Mouse (Mus musculus) embryo, embryonic 11.5 days (tissue): ENCODE results near the gene Apol6.
A peak's percentile ranks its signal among the peaks of the same experiment; 100 is the strongest.

Experiments used
- DNase-seq: peaks from one replicate; pipeline ENCODE4 v3.0.0-alpha.2; 2012; ENCODE audit warnings: low read depth, low spot score

Apol6 gene

DNA sequence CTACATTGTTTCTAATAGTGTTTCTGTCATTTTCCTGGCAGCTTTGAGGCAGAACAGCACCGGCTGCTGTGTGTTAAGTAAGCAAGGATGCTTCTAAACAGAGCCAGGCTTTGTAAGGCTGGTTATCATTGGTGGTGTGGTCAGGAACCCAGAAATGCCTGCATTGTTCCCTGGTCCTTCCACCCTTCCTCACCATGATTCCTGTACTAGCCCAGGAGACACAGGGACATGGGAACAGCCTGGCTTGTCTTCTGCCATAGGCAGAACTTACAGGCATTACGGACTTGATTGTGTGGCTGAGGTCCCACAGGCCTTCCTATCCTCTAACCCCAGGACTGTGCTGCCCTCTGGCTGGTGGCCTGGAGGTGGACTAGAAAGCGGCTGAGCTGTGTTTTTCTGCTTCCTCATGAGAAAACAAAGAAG is 23.9 kb downstream of the Apol6 start:
- no peak for DNase-seq

DNA sequence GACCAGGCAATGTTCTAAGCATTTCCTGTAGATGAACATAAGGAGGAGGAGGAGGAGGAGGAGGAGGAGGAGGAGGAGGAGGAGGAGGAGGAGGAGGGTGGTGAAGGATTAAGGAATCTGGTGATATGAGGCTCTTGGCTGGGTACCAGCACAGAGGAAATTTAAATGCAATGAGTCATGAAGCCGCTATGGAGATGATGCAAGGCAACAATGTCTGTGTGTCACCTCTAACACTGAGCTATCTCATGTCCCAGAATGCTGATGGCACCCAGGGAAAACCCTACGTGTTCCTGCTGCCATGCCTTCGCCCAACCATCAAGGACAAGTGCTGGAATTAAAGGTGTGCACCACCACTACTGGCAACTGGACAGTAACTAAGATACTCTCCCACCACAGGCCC is 24.5 kb downstream of the Apol6 start:
- no peak for DNase-seq

DNA sequence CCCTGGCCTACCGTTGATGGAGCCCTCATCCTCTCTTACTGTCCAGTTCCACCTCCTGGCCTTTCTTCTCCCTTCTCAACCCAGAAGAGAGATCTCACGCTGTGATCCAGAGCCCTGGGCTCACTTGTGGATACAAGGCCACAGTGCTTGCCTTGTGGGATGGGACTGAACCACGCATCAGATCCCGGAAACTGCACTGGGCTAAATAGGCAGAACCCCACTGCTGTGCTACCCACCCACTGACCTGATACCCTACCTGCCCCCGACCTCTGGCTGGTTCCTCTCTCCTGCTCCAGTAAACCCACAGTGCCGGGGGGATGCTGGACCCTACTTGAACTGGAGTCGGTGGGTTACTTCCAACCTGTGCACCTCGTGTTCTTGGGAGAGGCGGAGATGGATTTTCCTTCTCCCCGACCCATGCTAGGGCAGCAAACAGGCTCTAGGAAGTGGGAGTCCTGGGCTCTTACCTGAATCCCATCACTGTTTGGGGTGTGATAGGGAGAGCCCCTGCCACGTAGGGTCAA is 26.3 kb downstream of the Apol6 start:
- DNase-seq: no peak

DNA sequence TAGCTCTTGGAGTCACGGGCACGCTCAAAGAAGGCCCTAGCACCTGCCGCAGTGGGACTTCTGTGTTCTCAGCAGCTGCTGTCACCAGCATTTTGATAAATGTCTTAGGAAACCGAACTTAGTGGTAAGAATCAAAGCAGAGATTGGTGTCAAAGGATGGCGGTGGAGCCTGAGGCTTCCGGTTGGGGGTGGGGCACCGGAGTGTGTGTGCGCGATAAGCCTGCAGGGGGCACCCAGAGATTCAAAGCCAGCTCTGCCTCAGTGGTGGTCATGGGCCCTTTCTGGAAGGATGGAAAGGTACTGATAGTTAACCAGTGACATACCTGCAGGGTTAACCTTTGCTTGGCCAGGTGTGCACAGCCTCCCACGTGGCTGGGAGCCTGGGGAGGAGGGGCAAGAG is 27.0 kb downstream of the Apol6 start:
- DNase-seq: peak; percentile 23

DNA sequence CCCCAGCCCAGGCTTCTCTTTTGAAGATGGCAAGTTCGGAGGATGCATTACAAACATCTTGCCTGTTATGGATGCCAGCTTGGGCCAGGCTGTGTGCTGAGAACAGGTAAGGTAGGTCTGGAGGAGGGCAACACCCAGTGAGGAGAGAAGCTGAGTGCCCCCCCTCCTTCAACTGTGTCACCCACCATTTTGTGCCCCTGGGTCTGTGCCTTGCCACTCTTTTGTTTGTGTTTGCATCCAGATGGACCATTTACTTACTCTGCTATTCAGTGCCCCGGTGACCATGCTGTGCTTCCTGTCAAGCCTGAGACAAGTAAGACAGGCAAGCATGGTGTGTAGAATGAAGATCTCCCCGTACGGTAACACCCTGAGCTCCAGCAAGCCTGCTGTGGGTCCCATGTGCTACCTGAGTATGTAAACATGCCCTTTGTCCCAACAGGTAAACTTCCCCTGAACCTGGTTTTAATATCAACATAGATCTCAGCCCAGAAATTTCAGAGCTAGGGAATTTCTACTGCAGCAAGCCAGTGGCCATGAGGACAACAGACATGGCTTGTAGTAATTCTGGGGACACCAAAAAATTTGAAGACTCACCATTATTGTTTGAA is 28.1 kb downstream of the Apol6 start:
- DNase-seq: no peak

DNA sequence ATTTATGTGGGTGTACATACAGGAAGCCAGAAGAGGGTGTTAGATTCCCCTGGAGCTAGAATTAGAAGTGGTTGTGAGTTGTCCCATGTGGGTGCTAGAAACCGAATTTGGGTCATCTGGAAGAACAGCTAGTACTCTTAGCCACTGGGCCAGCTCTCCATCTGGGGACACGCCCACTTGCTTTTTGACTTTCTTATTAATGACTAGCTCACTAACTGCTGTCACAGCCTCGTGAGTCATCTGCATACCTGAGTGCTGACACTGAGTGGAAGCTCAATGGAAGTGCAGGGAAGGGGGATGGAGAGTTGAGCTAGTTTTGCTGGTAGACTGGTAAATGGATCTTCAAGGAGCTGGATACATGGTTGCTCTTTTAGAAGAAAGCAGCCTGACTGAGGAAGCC is 32.0 kb downstream of the Apol6 start:
- no peak for DNase-seq

DNA sequence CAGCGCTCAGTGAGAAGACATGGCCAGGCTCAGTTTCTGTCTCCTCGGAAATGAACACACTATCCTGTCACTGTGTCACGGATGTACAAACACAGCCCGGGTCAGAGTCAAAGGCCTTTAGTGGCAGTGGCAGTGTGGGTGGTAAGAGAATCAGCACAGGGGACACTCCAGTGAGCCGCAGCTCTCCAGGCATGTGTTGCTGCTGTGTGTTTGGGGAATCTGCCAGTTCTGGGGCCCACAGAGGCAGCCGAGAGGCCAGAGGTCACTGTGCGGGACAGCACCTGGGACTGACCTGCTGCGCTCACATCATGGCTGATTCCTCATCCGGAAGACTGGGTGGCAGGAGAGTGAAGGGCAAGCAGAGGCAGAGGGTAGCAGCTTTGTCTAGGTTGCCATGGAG is 33.4 kb downstream of the Apol6 start:
- no peak for DNase-seq

DNA sequence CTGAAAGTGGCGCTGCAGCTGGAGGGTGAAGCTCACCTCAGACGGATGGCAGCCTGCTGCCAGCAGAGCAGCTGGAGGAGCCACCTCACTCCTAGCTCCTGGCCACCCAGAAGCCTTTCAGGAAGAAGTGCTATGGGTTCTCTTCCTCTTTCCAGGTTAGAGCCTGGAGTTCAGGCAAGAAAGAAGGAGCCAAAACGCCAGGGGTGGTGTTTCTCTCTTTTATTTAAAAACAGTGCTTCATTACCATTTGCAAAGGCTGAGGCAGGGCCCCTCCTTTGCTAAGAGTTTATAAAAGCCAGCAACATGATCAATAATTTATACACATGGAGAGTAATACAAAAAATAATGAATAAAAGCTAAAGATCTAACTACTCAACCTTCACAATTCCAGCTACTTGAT is 34.3 kb downstream of the Apol6 start:
- DNase-seq: no peak

DNA sequence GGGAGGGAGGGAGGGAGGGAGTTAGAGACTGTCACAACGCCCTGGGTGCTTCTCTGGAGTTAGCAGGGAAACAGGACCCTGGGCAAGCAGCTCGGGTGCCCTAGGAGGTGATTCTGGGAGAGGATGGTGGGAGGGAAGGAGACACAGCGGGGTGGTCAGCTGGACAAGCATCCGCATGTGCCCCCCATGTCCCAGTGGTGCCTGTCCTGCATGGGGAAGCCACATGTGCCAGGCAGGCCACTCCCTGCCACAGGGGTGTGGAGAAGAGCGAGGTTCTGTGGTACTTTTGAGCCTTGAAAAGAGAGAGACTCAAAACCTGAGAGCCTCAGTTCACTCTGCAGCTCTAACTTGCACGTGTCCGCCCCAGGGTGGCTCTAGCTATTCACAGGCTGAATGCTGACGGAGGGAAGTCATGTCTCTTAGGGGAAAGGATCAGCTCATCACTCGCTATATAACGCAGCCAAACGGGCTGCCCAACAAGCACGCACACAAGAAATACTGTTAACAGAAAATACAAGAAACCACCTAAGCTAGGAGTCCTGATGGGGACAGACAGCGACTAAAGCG is 34.8 kb downstream of the Apol6 start:
- DNase-seq: no peak

DNA sequence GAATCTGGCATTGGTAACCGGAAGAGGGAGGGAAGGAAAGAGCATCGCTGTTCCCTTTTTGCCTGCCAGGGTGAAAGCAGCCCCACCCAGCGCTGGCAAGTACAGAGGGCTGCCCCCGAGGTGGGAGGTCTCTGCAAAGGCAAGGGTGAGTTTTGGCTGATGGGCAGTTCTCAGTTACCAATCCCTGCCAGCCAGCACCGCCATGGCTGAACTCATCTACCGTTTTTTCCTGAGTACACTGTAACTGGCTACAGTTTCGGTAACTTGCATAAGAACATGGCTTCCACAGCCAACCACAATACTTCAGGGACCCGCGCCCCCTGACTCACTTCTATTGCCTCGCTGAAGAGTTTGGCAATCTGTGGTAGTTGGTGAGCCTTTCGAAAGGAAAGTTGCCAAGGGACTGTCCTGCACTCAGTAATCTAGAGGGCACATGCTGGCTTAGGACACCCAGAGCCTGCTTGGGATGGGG is 35.4 kb downstream of the Apol6 start:
- no peak for DNase-seq

DNA sequence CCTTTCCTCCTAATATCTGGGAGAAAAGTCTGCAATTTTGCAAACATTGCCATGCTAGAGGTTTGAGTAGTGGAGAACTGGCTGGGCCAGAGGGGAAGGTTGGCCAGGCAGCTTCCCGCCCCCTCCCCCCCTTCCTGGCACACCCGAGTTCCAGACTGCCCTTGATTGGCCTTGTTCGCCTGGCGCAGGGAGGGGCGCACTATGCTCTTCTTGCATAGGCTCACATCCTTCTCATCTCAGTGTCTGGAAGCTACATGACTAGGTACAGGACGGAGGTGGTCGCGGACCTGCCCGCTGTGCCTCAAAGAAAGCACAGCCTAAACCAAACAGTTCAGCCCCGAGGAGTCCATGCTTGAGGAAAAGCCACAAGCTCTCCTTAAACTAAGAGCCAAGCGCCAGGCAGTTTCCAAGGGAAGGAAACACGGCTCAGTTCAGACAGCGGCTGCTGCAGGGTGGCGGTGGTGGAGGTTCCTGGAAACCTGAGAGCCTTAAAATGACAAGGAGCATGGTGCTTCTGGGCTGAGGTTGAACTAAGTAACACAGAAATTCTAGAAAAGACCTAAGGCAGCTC is 36.2 kb downstream of the Apol6 start:
- no peak for DNase-seq

DNA sequence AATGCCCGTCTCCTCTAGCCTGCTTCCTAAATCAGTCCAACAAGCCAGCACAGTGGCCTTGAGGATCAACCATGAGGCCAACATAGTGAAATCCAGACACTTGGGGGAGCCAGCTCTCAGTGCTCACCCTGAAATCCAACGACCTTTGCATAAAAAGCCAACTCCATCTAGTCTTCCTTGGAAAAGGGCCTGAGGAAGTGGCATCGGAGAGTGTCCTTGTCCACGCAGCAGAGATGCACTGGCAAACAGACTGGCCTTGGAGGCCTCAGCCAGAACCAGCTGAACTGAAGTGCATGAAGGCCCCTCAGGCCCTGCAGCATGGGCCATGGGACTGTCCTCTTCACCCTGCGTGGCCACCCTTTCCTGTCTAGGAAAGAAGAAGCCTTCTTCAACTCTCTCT is 36.9 kb downstream of the Apol6 start:
- DNase-seq: no peak

DNA sequence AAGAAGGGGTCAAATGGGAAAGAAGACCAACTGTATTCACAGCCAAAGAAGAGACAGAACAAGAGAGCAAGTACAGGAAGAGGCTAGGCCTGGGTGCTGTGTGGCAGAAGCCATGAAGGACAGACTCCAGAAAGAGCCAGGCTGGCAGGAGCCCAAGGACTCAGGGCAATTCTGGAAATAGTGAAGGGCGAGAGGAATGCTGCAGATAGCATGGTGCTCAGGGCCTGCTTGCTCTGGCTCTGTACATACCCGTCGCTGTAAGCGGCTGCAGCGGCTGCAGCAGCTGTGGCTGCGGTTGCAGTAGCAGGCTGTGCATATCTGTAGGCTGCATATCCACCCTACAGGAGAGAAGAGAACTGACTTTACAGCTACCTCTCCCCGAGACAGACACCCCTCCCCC is 41.3 kb downstream of the Apol6 start:
- DNase-seq: no peak

DNA sequence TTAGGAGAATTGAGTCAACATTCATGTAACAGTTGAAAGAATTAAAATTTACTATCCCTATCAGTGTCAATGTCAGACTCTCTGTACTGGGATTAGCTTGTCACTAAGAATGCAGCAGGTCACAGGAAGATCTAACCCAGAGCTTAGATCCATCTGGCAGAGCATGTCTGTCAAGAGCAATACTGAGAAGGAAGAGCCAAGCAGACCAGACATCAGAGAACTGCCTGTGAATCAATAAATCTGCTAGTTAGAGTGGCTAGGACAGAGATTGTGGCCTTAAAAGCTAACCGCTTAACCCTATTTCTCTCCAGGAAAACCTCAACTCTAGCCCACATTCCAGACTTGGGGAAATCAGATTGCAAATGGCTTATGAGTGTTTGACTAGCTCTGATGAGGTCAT is 42.0 kb downstream of the Apol6 start:
- DNase-seq: no peak

DNA sequence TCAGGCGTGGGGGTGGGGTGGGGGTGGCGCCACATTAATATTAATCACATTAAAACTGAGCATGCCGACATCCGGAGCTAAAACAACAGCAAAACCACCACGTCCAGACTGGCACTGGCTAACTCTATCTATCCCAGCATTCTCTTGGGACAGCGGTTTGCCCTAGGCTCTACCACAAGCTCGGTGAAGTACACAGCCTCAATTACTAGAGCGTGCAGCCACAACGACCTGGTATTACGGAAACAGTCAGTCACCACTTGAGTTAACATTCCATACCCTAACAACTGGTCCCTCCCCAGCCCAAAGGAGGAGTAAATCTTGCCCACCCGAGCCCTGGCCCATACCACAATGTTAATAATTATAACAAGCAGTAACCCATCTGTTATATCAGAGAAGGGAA is 44.7 kb downstream of the Apol6 start:
- DNase-seq: no peak

DNA sequence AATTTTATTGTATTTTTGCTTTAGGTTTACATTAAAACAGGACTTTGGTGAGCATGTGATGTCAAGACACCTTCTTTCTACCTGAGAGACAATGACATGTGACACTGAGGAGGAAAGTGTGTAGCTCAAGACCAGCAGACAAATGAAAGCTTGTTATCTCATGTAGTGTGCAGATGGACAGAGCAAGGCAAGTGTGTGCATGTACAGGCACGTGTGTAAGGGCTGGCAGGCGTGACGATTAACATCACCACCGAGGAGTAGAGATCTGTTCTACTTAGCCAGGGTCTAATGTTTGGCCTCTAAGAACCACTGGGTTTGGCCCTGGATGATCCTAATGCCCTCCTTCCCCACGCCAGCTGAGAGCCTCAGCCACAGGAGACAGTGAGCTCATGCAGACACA is 46.0 kb downstream of the Apol6 start:
- DNase-seq: no peak

DNA sequence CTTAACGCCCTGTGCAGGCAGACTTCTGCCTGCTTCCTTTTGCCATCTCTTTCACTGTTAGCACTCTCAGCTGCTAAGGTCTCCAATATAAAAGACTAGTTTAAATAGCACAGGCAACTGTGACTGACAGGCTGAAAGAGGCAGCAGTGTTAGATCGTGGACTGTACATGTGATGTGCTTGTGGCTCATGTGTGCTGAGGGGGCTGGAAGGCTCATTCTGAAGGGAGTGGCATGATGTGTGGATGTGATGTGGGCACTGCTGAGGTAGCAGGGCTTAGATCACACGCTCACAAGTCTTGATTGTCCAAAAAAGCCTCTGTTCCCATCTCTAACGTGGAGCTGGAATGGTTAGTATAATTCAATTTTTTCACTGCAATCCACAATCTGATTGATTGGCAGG is 46.9 kb downstream of the Apol6 start:
- no peak for DNase-seq

DNA sequence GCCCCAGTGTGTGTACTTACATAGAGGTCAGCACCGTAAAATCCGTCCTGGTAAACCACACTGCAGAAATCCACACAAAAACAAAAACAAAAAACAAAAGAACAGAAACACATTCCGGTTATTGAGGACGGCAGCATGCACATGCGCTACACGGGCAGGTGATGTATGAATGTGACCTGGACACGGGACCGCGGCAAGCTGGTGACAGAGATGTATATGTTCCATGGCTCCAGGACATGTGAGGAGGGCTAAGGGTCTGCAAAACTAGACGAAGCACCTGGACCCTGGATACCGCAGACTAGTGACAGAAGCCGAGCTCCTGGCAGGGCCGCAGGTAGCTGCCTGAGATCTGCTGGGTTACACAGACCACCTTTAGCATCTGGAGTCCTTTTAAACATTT is 49.9 kb downstream of the Apol6 start:
- no peak for DNase-seq

DNA sequence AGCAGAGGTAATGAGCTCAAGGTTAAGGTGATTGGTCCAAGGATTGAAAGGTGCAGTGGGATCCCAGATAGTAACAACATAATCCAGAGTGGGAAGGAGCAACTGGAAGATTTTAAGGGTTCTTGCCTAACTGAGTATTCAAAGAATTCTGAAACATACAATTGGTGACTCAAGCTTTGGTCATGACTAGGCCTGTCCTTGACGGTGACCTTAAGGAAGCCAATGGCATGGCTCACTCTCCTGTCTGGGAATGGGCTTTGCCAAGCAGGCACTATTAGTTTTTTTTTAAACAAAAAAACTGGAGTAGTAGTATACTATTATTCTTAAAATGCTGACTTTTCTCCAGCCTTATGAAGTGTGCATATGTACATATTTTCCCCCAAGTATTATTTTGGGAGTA is 50.7 kb downstream of the Apol6 start:
- DNase-seq: no peak

DNA sequence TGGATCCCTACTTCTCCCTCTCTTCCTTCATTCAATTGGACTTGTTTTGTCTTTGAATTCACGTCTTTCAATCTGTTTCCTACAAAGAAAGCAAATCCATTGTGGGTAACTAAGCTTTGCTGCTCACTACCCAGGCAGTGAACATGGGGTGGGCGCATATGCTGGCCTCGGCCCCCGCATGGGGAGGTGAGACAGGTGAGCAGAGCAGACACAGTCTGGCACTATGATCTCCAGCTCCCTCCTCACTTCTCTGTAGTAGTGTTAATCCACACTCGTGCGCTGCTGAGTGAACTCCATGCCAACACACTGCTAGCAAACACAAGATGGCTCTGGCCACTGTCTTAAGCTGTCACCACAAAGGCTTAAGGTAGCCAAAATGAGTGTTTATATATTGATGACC is 52.8 kb downstream of the Apol6 start:
- DNase-seq: no peak

DNA sequence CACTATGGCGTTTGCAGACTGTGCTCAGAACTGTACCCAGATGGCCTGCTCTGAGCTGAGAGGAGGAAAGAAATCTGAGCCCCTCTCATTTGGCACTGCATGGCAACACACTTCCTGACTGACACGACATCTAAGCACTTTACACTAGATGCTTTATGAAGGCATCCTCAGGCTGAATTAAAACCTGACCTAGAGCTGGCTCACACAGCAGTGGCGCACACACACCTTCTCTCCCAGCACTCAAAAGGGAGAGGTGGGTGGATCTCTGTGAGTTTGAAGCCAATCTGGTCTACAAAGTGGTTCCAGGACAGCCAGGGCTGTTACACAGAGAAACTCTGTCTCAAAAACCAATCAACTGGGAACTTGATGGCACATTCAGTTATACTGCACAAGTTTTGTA is 55.2 kb downstream of the Apol6 start:
- DNase-seq: no peak

DNA sequence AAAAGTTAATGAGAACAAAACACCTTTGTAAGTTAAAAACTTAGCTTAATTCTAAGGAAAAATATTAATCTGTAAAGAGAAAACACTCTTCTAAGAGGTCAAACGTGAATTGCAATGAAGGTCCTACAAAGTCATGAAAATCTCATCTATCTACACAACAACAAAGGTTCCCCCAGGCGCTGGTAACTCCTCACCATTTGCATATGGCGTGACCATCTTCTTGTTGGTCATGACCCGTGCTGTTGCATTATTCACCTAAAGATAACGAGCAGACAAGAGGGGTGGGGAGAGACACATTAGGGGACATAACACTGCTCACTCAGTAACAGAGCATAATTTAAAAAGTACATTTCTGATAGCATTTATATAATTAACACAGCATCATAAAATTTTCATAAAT is 58.2 kb downstream of the Apol6 start:
- DNase-seq: no peak

DNA sequence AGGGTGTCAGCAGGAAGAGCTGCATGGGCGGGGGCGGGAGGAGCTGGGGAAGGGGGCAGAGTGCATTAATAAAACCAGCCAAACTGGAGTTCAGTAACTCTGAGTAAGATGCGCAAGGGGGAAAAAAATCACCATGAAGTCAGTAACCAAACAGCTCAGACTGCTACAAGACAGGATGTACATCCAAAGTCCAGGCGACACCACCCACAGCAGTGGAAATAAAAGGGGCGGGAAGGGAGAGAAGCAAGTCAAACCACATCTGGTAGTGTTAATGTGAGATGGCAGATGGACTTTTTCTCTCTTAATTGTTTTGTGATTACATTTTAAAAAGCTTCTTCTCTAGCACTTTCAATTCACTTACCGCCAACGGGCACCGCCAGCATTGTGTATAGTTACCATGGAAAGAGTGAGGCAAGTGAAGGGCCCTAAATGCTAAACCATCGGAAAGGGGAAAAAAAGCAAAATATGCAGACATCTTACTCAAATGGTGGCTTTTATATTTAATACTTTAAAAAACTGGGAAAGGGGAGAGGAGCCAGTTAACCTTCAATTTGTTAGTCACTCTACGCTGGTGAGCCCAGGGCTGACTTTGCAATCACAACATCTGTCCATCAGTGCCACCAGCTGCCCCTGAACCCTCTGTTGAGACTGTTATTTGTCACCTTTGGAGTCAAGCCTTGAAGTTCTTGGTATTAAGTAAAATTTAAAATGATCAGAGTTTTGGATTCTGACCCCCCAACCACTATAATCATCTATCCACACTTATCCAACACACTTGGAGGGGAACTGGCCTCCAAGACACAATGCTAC is 60.0 kb downstream of the Apol6 start:
- DNase-seq: no peak
